Mouse (Mus musculus) bone marrow, adult 2 months (tissue): ENCODE measurements around the gene Abhd12. TPM values are rescaled to one million over a fixed set of nuclear protein-coding genes. Genes with fewer than 3 reads are reported as not detected.

ENCODE experiments used
- H3K27ac ChIP-seq: fragments of 200-500 bp; 2 replicates; pipeline ENCODE4 v1.5.1; 2012; ENCODE audit warnings: low read depth, mild to moderate bottlenecking, control low read depth, inconsistent platforms, low read length; ENCODE audit not compliant: control insufficient read depth, poor library complexity, insufficient read depth
- H3K4me1 ChIP-seq: fragments of 200-500 bp; 2 replicates; pipeline ENCODE4 v1.6.1; 2011; ENCODE audit warnings: low read length; ENCODE audit not compliant: control insufficient read depth, insufficient read depth
- H3K4me3 ChIP-seq: fragments of 200-500 bp; replicated peaks from 2 replicates; pipeline ENCODE3; 2011; ENCODE audit warnings: mild to moderate bottlenecking, low read depth, low read length, control low read depth; ENCODE audit not compliant: control insufficient read depth
- CTCF ChIP-seq: fragments of 200-500 bp; IDR thresholded peaks from 2 replicates; pipeline ENCODE4 v1.5.1; 2011; ENCODE audit warnings: low read length, control low read depth; ENCODE audit not compliant: control insufficient read depth, insufficient read depth
- POLR2A ChIP-seq: fragments of 200-500 bp; IDR thresholded peaks from 2 replicates; pipeline ENCODE4 v1.6.1; 2011; ENCODE audit warnings: low read depth, mild to moderate bottlenecking, control low read depth, low read length, borderline replicate concordance; ENCODE audit not compliant: control insufficient read depth
- WGBS: fragments of 180-500 bp; shearing (Covaris S2); methylation state at CpG from one replicate; pipeline ENCODE4 v1.1.7; 2018; 5-methylcytosine and 5-hydroxymethylcytosine counted together
- polyA plus RNA-seq: library from polyadenylated mRNA; stranded (reverse); fragments of >200 nt; gene quantifications from 2 replicates; pipeline ENCODE4 v1.2.4, GENCODE M21; 2011; ENCODE audit warnings: low replicate concordance; ENCODE audit not compliant: missing spikeins, insufficient read depth, insufficient read length

The Abhd12 gene
- polyA plus RNA-seq, 1 experiment, result 31.7 TPM

DNA sequence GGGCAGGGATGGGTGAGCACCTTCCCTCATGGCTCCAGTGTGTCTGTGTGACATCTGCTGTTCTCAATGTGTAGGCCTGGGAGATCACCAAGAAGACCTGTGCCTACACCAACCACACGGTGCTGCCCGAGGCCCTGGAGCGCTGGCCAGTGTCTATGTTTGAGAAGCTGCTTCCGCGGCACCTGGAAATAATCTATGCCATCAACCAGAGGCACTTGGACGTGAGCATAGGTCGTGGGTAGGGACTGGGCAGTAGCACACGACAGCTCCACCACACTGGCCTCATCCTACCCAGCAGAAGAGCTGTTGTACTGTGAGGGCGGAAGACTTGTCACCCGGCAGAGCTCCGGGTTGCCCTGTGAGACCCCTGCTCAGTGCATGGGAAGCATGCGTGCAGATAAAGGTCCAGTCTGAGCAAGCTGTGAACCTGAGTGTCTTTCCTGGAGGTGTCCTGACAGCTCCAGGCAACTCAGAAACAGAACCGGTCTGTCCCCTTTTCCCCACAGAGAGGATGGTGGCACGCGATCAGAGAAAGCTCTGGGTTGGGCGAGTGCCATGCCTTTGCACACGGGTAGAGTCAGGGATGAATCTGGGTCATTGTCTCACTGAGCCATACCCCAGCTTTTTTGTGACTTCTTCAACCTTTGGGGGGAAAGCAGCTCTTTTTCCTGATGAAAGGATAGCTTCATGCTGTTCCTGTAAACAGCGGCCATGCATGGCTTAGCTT is 87.7 kb downstream of the Abhd12 start:
- Histone ChIP-seq H3K27ac (no peak overlapping the region), H3K4me1 (no peaks in the 10 kb centered on the region), H3K4me3 (no peak overlapping the region)
- TF ChIP-seq POLR2A, result no peak
- no peak for TF ChIP-seq CTCF
- WGBS, result 90% methylated on average over 18 of the region's 18 CpGs

DNA sequence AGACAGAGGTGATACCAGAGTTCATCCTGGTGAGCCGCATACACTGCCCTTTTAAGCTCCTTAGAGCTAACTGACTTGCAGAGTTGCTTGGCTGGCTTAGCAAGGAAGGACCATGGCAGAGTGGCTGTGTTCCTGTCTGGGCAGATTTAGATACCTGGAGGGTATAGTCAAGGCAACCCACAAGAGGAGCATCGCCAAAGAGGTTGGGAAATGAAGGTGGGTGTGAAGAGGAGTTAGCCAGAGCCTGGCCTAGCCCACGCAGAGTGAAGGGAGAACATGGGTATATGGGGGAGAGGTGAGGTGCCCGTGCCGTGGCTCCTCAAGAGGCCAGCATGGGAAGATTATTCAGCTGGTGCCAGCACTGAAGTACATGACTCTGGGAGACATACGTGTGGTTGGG is 91.7 kb downstream of the Abhd12 start:
- Histone ChIP-seq H3K27ac (no peak overlapping the region), H3K4me1 (no peaks in the 10 kb centered on the region), H3K4me3 (no peak overlapping the region)
- whole genome bisulfite sequencing, result 93% methylated on average over 6 of the region's 6 CpGs
- TF ChIP-seq POLR2A (no peak), CTCF (no peak)

GRCm38 (mm10) chr2:150810603-150811002 is 93.9 kb downstream of the Abhd12 start:
- no peaks in the 10 kb centered on the region for H3K4me1 ChIP-seq
- 40% methylated on average over 5 of the region's 5 CpGs for WGBS
- no peak for TF ChIP-seq POLR2A
- TF ChIP-seq CTCF, result no peak
- H3K27ac ChIP-seq, result no peak overlapping the region
- no peak overlapping the region for H3K4me3 ChIP-seq

DNA sequence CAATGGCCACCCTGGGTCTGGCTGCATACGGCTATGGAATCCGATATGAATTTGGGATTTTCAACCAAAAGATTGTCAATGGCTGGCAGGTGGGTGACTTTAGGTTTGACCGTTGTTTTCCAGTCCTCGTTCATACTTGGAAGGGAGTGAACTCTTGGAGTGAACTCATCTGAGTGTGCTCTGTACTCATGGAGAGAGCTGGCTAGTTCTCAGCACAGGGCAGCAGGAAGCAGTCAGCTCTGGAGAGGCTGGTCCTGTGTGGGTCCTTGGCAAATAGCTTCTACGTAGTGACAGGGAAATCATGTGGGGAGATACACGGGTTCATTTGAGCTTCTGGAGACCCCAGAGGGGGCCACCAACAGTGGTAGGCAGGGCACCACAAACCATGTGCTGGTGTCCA is 95.7 kb downstream of the Abhd12 start:
- no peaks in the 10 kb centered on the region for H3K4me1 ChIP-seq
- H3K27ac ChIP-seq, result no peak overlapping the region
- 89% methylated on average over 6 of the region's 6 CpGs for WGBS
- H3K4me3 ChIP-seq, result no peak overlapping the region
- TF ChIP-seq CTCF (no peak), POLR2A (no peak)

DNA sequence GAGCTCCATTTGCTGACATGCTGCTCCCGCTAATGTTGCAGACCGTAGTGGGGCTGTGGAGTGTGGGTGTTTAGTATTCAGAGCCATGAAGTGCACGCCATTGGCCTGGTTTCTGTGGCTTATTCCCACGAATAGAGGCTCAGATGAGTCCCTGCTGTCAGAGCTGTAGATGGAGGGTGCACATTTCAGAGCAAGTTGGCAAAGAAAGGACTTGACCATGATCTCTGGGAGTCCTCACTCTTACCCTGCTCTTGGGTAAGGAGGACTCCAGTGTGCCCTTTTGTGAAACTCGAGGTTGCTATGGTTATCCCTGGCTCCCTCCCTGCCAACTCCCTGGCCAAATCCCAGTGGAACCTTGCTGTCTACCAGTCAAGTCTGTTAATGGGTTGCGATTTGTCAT is 96.2 kb downstream of the Abhd12 start:
- no peak overlapping the region for H3K4me3 ChIP-seq
- H3K27ac ChIP-seq, result no peak overlapping the region
- 81% methylated on average over 6 of the region's 6 CpGs for WGBS
- TF ChIP-seq POLR2A, result no peak
- no peak for TF ChIP-seq CTCF
- no peaks in the 10 kb centered on the region for H3K4me1 ChIP-seq

DNA sequence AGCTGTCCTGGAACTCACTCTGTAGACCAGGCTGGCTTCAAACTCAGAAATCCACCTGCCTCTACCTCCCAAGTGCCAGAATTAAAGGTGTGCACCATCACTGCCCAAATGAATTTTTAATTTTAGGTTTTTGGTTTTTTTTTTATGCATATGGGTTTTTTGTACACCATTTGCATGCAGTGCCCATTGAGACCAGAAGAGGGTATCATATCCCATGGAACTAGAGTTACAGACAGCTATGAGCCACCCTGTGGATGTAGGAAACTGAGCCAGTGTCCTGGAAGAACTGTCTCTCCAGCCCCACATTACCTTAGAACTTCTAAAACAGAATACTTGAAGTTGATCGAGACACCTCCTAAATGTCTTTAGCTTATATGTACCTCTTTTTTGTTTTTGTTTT is 101.5 kb downstream of the Abhd12 start:
- Histone ChIP-seq H3K27ac (no peak overlapping the region), H3K4me3 (no peak overlapping the region), H3K4me1 (no peaks in the 10 kb centered on the region)
- TF ChIP-seq POLR2A (no peak), CTCF (no peak)
- 89% methylated on average over 1 of the region's 1 CpGs for WGBS

DNA sequence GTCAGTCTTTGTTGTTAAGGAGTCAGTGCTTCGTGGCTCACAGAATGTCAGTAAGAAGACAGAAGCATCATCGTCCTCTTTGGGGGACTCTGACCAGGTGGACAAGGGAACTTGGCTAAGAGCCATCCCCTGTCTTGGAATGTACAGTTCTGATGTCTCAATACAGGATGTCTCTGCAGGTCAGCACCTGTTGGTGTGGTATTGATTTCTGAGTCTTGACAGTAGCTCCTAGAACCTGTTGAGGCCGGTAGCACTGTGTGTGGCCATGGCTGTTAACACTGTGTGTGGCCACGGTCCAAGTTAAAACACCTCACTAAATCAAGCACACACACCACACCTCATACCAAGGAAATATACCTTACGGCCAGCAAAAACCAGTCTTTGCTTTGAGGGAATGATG is 103.9 kb downstream of the Abhd12 start:
- no peak for TF ChIP-seq CTCF
- no peak for TF ChIP-seq POLR2A
- Histone ChIP-seq H3K4me1 (no peaks in the 10 kb centered on the region), H3K27ac (no peak overlapping the region), H3K4me3 (no peak overlapping the region)
- 85% methylated on average over 5 of the region's 5 CpGs for WGBS

DNA sequence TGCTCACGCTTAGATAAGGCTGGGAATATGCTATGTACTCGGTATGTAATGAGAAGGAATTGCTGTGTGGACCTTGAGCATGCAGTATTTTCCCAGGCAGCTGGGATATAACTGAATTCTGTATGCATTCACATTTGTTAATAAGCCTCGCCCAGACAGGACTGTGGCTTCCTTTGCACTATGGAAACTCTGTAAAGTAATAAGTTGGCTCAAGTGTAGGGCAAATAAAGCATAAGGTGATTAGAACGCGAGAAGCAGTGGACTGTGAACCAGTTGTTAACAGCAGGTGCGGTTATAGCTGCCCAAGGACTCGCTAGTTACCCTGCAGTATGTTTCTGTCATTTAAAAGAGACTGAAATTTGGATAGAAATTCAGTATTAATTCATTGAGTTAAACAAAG is 106.5 kb downstream of the Abhd12 start:
- no peaks in the 10 kb centered on the region for H3K4me1 ChIP-seq
- TF ChIP-seq POLR2A, result no peak
- 80% methylated on average over 7 of the region's 7 CpGs for WGBS

DNA sequence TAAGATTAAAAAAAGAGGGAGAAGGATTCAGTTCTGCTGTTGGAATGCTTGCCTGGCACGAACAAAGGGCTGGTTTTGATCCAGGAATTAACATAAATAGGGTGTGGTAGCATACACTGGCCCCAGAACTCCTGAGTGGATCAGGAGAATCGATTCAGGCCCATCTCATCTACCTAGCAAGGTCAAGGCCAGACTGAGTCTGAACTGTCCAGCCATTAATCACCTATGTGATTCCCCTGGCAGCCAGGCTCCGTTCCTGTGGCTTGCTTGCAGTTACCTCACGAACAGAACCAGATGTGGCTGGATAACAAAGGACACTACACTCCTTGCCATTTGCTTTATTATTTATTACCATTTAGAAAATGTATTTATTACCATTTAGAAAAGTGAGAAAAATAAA is 111.2 kb downstream of the Abhd12 start:
- TF ChIP-seq CTCF, result no peak
- TF ChIP-seq POLR2A, result no peak

More for the DNA sequence above, 106.5 kb downstream of the Abhd12 start:
- Histone ChIP-seq H3K4me3 (no peak overlapping the region), H3K27ac (no peak overlapping the region)

More for the DNA sequence above, 111.2 kb downstream of the Abhd12 start:
- Histone ChIP-seq H3K27ac (no peak overlapping the region), H3K4me3 (no peak overlapping the region), H3K4me1 (no peaks in the 10 kb centered on the region)
- 81% methylated on average over 4 of the region's 4 CpGs for WGBS
